Comparison of ENCODE assay signal across 20 mouse cellular contexts in genomic region chr6:82699831-82700230, GRCm38 (mm10). TPM values are rescaled to one million over a fixed set of nuclear protein-coding genes. Genes with fewer than 3 reads are reported as not detected.
A peak's percentile ranks its signal among the peaks of the same experiment; 100 is the strongest.
DNase-seq lines count a peak whose midpoint lies in the region; ATAC-seq and TF ChIP-seq lines count a peak whose summit lies in the region.
"Had no signal": no experiment of that assay in that cellular context is flagged by ENCODE, and none has a peak within 500 bp of the region (broad histone marks: within the 10 kb centered on the region; RNA-seq: fewer than 3 reads in every experiment).

No protein-coding gene starts in this region.

- no peaks in the 10 kb centered on the region for H3K36me3 ChIP-seq in midbrain, embryonic 10.5 days
- H3K36me3 ChIP-seq in midbrain, postnatal 0 days (ENCODE audit: insufficient read depth, low read length) = no peaks in the 10 kb centered on the region
- H3K36me3 ChIP-seq: heart, embryonic 15.5 days; kidney, embryonic 15.5 days; limb, embryonic 13.5 days; liver, embryonic 13.5 days; lung, embryonic 15.5 days had no signal

- no peak for TF ChIP-seq CTCF in midbrain, postnatal 0 days (IDR thresholded peaks at IDR 0.05)

- H3K27me3 ChIP-seq in midbrain, embryonic 10.5 days (ENCODE audit: low read depth, poor library complexity, severe bottlenecking) = 0 out of 2 replicates have a peak, but pooled peaks cover 6% of the 10 kb centered on the region
- no peaks in the 10 kb centered on the region for H3K27me3 ChIP-seq in midbrain, postnatal 0 days (ENCODE audit: insufficient read depth, low read length)
- H3K27me3 ChIP-seq: heart, embryonic 15.5 days; limb, embryonic 13.5 days; liver, embryonic 13.5 days; lung, embryonic 15.5 days had no signal

- WGBS in midbrain, embryonic 10.5 days = 25% methylated on average over 5 of the region's 5 CpGs
- 7% methylated on average over 5 of the region's 5 CpGs for WGBS in midbrain, postnatal 0 days

- DNase-seq in embryo, embryonic 10.5 days (ENCODE audit: low spot score) = peak; percentile 19
- no peak for DNase-seq in embryo, embryonic 9.5 days (ENCODE audit: extremely low spot score)
- DNase-seq in ES-CJ7 (ENCODE audit: low read depth, low spot score) = peak; percentile 62
- DNase-seq in midbrain, embryonic 10.5 days (ENCODE audit: low spot score) = peak; percentile 65
- peak; percentile 63 for DNase-seq in midbrain, postnatal 0 days (ENCODE audit: low spot score)
- no peak for DNase-seq in adrenal gland, postnatal 14 days
- no peak for DNase-seq in kidney, adult 8-10 months
- DNase-seq: cerebellum, adult 8-10 months; gastrocnemius, postnatal 14 days; heart, postnatal 4 days; liver, embryonic 13.5 days; lung, postnatal 4 days; right cerebral cortex, postnatal 4 days; thymus, postnatal 14 days had no signal

- no peaks in the 10 kb centered on the region for H3K9me3 ChIP-seq in midbrain, embryonic 10.5 days (replicated peaks)
- no peaks in the 10 kb centered on the region for H3K9me3 ChIP-seq in midbrain, postnatal 0 days (ENCODE audit: low read length)
- H3K9me3 ChIP-seq: heart, embryonic 15.5 days; kidney, embryonic 15.5 days; limb, embryonic 13.5 days; liver, embryonic 13.5 days; lung, embryonic 15.5 days had no signal

- ATAC-seq in midbrain, postnatal 0 days (ENCODE audit: low FRiP score) = no peak
- no peak for ATAC-seq in granulocyte monocyte progenitor cell, adult 5-6 weeks (replicated peaks; ENCODE audit: poor library complexity, severe bottlenecking)

- H3K27ac ChIP-seq in midbrain, embryonic 10.5 days (replicated peaks) = peak overlapping the region; percentile 77
- H3K27ac ChIP-seq in midbrain, postnatal 0 days (ENCODE audit: low read depth, low read length) = peak overlapping the region; percentile 8; the same call in 1 of the 2 replicates
- H3K27ac ChIP-seq: heart, embryonic 15.5 days; kidney, embryonic 15.5 days; limb, embryonic 13.5 days; liver, embryonic 13.5 days; lung, embryonic 15.5 days; stomach, postnatal 0 days had no signal

- 0 out of 2 replicates have a peak overlapping the region, but pooled peaks have one; percentile 4 for H3K4me3 ChIP-seq in midbrain, embryonic 10.5 days
- no peak overlapping the region for H3K4me3 ChIP-seq in midbrain, postnatal 0 days (ENCODE audit: low read depth, low read length)
- H3K4me3 ChIP-seq: heart, embryonic 15.5 days; kidney, embryonic 15.5 days; limb, embryonic 13.5 days; liver, embryonic 13.5 days; lung, embryonic 15.5 days had no signal

- H3K9ac ChIP-seq in midbrain, postnatal 0 days (replicated peaks; ENCODE audit: low read length, poor library complexity, severe bottlenecking) = no peak overlapping the region
- H3K9ac ChIP-seq: heart, embryonic 15.5 days; kidney, embryonic 15.5 days; limb, embryonic 13.5 days; liver, embryonic 13.5 days; lung, embryonic 15.5 days had no signal

- no peak overlapping the region for H3K4me2 ChIP-seq in midbrain, postnatal 0 days (ENCODE audit: low read depth, low read length, poor library complexity, severe bottlenecking)
- H3K4me2 ChIP-seq: heart, embryonic 15.5 days; kidney, embryonic 15.5 days; limb, embryonic 13.5 days; liver, embryonic 13.5 days; lung, embryonic 15.5 days had no signal

- peaks cover 26% of the 10 kb centered on the region for H3K4me1 ChIP-seq in midbrain, embryonic 10.5 days
- H3K4me1 ChIP-seq in midbrain, postnatal 0 days (ENCODE audit: insufficient read depth, low read length) = 0 out of 2 replicates have a peak, but pooled peaks cover 3% of the 10 kb centered on the region
- H3K4me1 ChIP-seq: heart, embryonic 15.5 days; liver, embryonic 13.5 days; lung, embryonic 15.5 days had no signal

RNA-seq across cellular contexts. Expression of gene Pole4, which starts 5.3 kb away (rescaled TPM):
- 93.1 and 96.4 TPM in 2 replicates for polyA plus RNA-seq in midbrain, embryonic 10.5 days (2016; fragmentation: Nextera tagmentation; extraction: Ambion mirVana)
- 68.2 and 90.0 TPM in 2 replicates for total RNA-seq in midbrain, postnatal 0 days (2014; rRNA removed)
- 134 and 145 TPM in 2 replicates for polyA plus RNA-seq in midbrain, postnatal 0 days (2015; fragmentation: Nextera tagmentation; extraction: Ambion mirVana)
- 39.5 and 42.3 TPM in 2 replicates for total RNA-seq in adrenal gland, postnatal 14 days (2021)
- 56.5 and 86.2 TPM in 2 replicates for total RNA-seq in granulocyte monocyte progenitor cell, adult 5-6 weeks (2014; fragmentation: Nextera tagmentation)
- total RNA-seq in granulocyte monocyte progenitor cell, adult 5-6 weeks (2017) = 48.2 and 49.2 TPM in 2 replicates

Comparison
In these comparisons a context has a peak if more than half of its experiments do, and no peak if none do; other contexts are left out.
1. DNase-seq: peak in embryo, embryonic 10.5 days (single experiment), ES-CJ7 (single experiment), midbrain, embryonic 10.5 days (single experiment) and midbrain, postnatal 0 days (single experiment); none in embryo, embryonic 9.5 days (single experiment), adrenal gland, postnatal 14 days (single experiment) and kidney, adult 8-10 months (0 of 2).